Mouse (Mus musculus): Measurements from ENCODE around the gene Ang5. TPM values are rescaled to one million over a fixed set of nuclear protein-coding genes. Genes with fewer than 3 reads are reported as not detected.
A peak's percentile ranks its signal among the peaks of the same experiment; 100 is the strongest.
"Not testable (repeated sequence)": the region's sequence is repeated elsewhere in the genome, so short reads cannot be mapped to it uniquely, and the experiment has no call there.

Ang5 gene
- polyA plus RNA-seq, 1 experiment from 2014 or later = not detected

- H3K9me3 ChIP-seq (ENCODE audit: control insufficient read depth, low read length) = no peaks in the 10 kb centered on the region
- H3K27me3 ChIP-seq (ENCODE audit: control insufficient read depth, insufficient read depth, low read length) = no peaks in the 10 kb centered on the region
- no peak overlapping the region for H3K9ac ChIP-seq (replicated peaks; ENCODE audit: low read depth, low read length)
- H3K4me1 ChIP-seq (ENCODE audit: control insufficient read depth, insufficient read depth, low read length) = no peaks in the 10 kb centered on the region
- ATAC-seq (ENCODE audit: low read depth) = no peak
- H3K4me2 ChIP-seq (ENCODE audit: low read depth, low read length) = no peak overlapping the region
- H3K36me3 ChIP-seq (ENCODE audit: control insufficient read depth, insufficient read depth, low read length) = no peaks in the 10 kb centered on the region
- 72% methylated on average over 4 of the region's 4 CpGs for WGBS
- no peak overlapping the region for H3K27ac ChIP-seq (ENCODE audit: low read depth, low read length)
- H3K4me3 ChIP-seq (ENCODE audit: low read depth, low read length) = no peak overlapping the region
Measured at GRCm38 (mm10) chr14:43983454-43983853, 26.6 kb downstream of the Ang5 start.

- ATAC-seq (ENCODE audit: low read depth) = peak; percentile 76; the same call in 1 of the 2 replicates
- Histone ChIP-seq H3K36me3 (ENCODE audit: control insufficient read depth, insufficient read depth, low read length) (no peaks in the 10 kb centered on the region), H3K4me1 (ENCODE audit: control insufficient read depth, insufficient read depth, low read length) (no peaks in the 10 kb centered on the region), H3K27me3 (ENCODE audit: control insufficient read depth, insufficient read depth, low read length) (no peaks in the 10 kb centered on the region), H3K9me3 (ENCODE audit: control insufficient read depth, low read length) (no peaks in the 10 kb centered on the region), H3K27ac (ENCODE audit: low read depth, low read length) (no peak overlapping the region), H3K9ac (replicated peaks; ENCODE audit: low read depth, low read length) (no peak overlapping the region), H3K4me3 (ENCODE audit: low read depth, low read length) (no peak overlapping the region), H3K4me2 (ENCODE audit: low read depth, low read length) (no peak overlapping the region)
- 0% methylated on average over 3 of the region's 4 CpGs for WGBS
Measured at GRCm38 (mm10) chr14:43983897-43984296, 27.0 kb downstream of the Ang5 start.

DNA sequence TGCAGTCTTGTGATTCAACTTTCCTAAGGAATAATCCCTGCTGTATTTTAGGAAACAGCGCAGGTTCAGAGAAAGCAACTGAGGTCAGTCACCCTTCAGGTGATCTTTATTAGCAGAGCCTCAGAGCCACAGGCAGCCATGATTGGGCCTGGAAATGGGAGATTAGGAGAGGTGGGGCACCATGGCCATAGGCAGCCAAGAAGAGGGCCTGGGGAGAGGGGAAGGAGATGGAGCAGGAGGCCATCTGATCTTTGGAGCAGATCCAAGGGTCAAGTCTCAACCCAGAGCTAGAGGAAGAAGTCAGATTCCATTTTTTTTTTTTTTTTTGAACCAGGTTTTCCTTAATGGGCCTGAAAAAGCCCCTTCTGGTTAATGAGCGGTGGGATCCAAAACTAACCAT is 29.3 kb downstream of the Ang5 start:
- no peak overlapping the region for H3K9ac ChIP-seq (replicated peaks; ENCODE audit: low read depth, low read length)
- H3K27ac ChIP-seq (ENCODE audit: low read depth, low read length) = no peak overlapping the region
- WGBS = 95% methylated on average over 2 of the region's 2 CpGs
- H3K4me2 ChIP-seq (ENCODE audit: low read depth, low read length) = no peak overlapping the region
- no peaks in the 10 kb centered on the region for H3K27me3 ChIP-seq (ENCODE audit: control insufficient read depth, insufficient read depth, low read length)
- H3K4me3 ChIP-seq (ENCODE audit: low read depth, low read length) = no peak overlapping the region
- no peaks in the 10 kb centered on the region for H3K36me3 ChIP-seq (ENCODE audit: control insufficient read depth, insufficient read depth, low read length)
- H3K9me3 ChIP-seq (ENCODE audit: control insufficient read depth, low read length) = no peaks in the 10 kb centered on the region
- no peak for ATAC-seq (ENCODE audit: low read depth)
- no peaks in the 10 kb centered on the region for H3K4me1 ChIP-seq (ENCODE audit: control insufficient read depth, insufficient read depth, low read length)

DNA sequence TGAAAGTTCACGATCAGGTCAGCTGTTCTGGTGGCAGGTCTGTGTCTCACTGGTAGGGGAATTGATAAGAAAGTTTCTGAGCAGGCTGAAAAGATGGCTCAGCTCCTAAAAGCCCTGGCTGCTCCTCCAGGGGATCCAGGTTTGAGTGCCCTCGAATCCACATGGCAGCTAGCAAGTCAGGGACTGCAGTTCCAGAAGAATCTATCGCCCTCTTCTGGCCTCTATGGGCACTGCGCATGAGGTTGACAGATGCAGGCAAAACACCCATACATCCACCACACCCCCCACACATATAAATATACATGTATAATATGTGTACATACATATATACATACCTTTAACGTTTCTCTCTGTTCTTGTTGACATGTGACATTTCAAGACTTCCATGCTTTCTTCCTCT is 30.5 kb downstream of the Ang5 start:
- H3K27me3 ChIP-seq (ENCODE audit: control insufficient read depth, insufficient read depth, low read length); H3K27ac ChIP-seq (ENCODE audit: low read depth, low read length); H3K4me3 ChIP-seq (ENCODE audit: low read depth, low read length); H3K9ac ChIP-seq (replicated peaks; ENCODE audit: low read depth, low read length); H3K36me3 ChIP-seq (ENCODE audit: control insufficient read depth, insufficient read depth, low read length); H3K4me2 ChIP-seq (ENCODE audit: low read depth, low read length); H3K4me1 ChIP-seq (ENCODE audit: control insufficient read depth, insufficient read depth, low read length); H3K9me3 ChIP-seq (ENCODE audit: control insufficient read depth, low read length): not testable (repeated sequence)
- peak; percentile 45; the same call in 1 of the 2 replicates for ATAC-seq (ENCODE audit: low read depth)
- 14% methylated on average over 5 of the region's 5 CpGs for WGBS

GRCm38 (mm10) chr14:43998455-43999000 is 41.7 kb downstream of the Ang5 start:
- H3K9ac ChIP-seq (replicated peaks; ENCODE audit: low read depth, low read length); H3K27me3 ChIP-seq (ENCODE audit: control insufficient read depth, insufficient read depth, low read length); H3K4me2 ChIP-seq (ENCODE audit: low read depth, low read length); H3K4me3 ChIP-seq (ENCODE audit: low read depth, low read length); H3K4me1 ChIP-seq (ENCODE audit: control insufficient read depth, insufficient read depth, low read length); ATAC-seq (ENCODE audit: low read depth); H3K9me3 ChIP-seq (ENCODE audit: control insufficient read depth, low read length); H3K27ac ChIP-seq (ENCODE audit: low read depth, low read length); H3K36me3 ChIP-seq (ENCODE audit: control insufficient read depth, insufficient read depth, low read length): not testable (repeated sequence)
- 81% methylated on average over 2 of the region's 2 CpGs for WGBS

DNA sequence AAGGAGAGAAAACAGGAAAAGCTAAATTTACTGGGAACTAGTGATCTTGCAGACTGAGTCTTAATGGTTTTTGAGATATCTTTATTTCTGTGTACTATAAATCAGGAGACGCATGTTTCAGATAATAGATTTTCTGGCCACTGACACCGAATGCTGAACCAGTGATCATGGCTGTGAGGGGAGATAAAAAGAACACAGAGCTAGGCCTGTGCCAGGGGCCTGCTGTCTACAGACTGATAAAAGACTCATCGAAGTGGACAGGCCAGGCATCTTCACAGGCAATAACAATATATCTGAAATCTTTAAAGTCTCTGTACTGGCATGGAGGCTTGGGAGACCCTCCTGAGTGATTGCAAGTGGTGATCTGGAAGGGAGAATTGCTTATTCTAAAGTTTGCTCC is 44.7 kb downstream of the Ang5 start:
- Histone ChIP-seq H3K4me3 (ENCODE audit: low read depth, low read length) (no peak overlapping the region), H3K9ac (replicated peaks; ENCODE audit: low read depth, low read length) (no peak overlapping the region), H3K36me3 (ENCODE audit: control insufficient read depth, insufficient read depth, low read length) (no peaks in the 10 kb centered on the region), H3K4me2 (ENCODE audit: low read depth, low read length) (no peak overlapping the region), H3K9me3 (ENCODE audit: control insufficient read depth, low read length) (no peaks in the 10 kb centered on the region), H3K27me3 (ENCODE audit: control insufficient read depth, insufficient read depth, low read length) (no peaks in the 10 kb centered on the region), H3K27ac (ENCODE audit: low read depth, low read length) (no peak overlapping the region), H3K4me1 (ENCODE audit: control insufficient read depth, insufficient read depth, low read length) (no peaks in the 10 kb centered on the region)
- ATAC-seq (ENCODE audit: low read depth) = no peak
- WGBS = 85% methylated on average over 3 of the region's 3 CpGs

- ATAC-seq (ENCODE audit: low read depth) = no peak
- Histone ChIP-seq H3K4me2 (ENCODE audit: low read depth, low read length) (no peak within 1 kb of the TSS), H3K36me3 (ENCODE audit: control insufficient read depth, insufficient read depth, low read length) (no peaks in the 10 kb centered on the region), H3K27me3 (ENCODE audit: control insufficient read depth, insufficient read depth, low read length) (no peaks in the 10 kb centered on the region), H3K9ac (replicated peaks; ENCODE audit: low read depth, low read length) (no peak within 1 kb of the TSS), H3K9me3 (ENCODE audit: control insufficient read depth, low read length) (no peaks in the 10 kb centered on the region), H3K4me3 (ENCODE audit: low read depth, low read length) (no peak within 1 kb of the TSS), H3K27ac (ENCODE audit: low read depth, low read length) (no peak within 1 kb of the TSS), H3K4me1 (ENCODE audit: control insufficient read depth, insufficient read depth, low read length) (no peaks in the 10 kb centered on the region)
- 79% methylated on average over 1 of the region's 1 CpGs for WGBS
Measured at GRCm38 (mm10) chr14:44002169-44002568, 45.3 kb downstream of the Ang5 start, which contains the start of gene Ang6. Gene Ang6 (minus strand): TSS chr14:44002269.

- ATAC-seq (ENCODE audit: low read depth); H3K4me3 ChIP-seq (ENCODE audit: low read depth, low read length); H3K9ac ChIP-seq (replicated peaks; ENCODE audit: low read depth, low read length); H3K4me2 ChIP-seq (ENCODE audit: low read depth, low read length); H3K9me3 ChIP-seq (ENCODE audit: control insufficient read depth, low read length); H3K27me3 ChIP-seq (ENCODE audit: control insufficient read depth, insufficient read depth, low read length); H3K4me1 ChIP-seq (ENCODE audit: control insufficient read depth, insufficient read depth, low read length); H3K36me3 ChIP-seq (ENCODE audit: control insufficient read depth, insufficient read depth, low read length); H3K27ac ChIP-seq (ENCODE audit: low read depth, low read length): not testable (repeated sequence)
- WGBS = no CpG with 5 or more reads among the region's 1 CpGs
Measured at GRCm38 (mm10) chr14:44008021-44008420, 51.2 kb downstream of the Ang5 start.

- 59% methylated on average over 2 of the region's 2 CpGs for WGBS
- not testable (repeated sequence) for H3K4me2 ChIP-seq (ENCODE audit: low read depth, low read length)
Measured at GRCm38 (mm10) chr14:44009686-44010085, 52.8 kb downstream of the Ang5 start.

More at GRCm38 (mm10) chr14:44009686-44010085, 52.8 kb downstream of the Ang5 start:
- not testable (repeated sequence) for H3K4me1 ChIP-seq (ENCODE audit: control insufficient read depth, insufficient read depth, low read length); H3K36me3 ChIP-seq (ENCODE audit: control insufficient read depth, insufficient read depth, low read length); H3K4me3 ChIP-seq (ENCODE audit: low read depth, low read length); H3K9ac ChIP-seq (replicated peaks; ENCODE audit: low read depth, low read length); H3K9me3 ChIP-seq (ENCODE audit: control insufficient read depth, low read length); H3K27ac ChIP-seq (ENCODE audit: low read depth, low read length); H3K27me3 ChIP-seq (ENCODE audit: control insufficient read depth, insufficient read depth, low read length); ATAC-seq (ENCODE audit: low read depth)
